Mouse (Mus musculus) sigmoid colon, adult 10 weeks (tissue): ENCODE results near the gene Rcc2. TPM values are rescaled to one million over a fixed set of nuclear protein-coding genes. Genes with fewer than 3 reads are reported as not detected.

Experiments used
- polyA plus RNA-seq: library from polyadenylated mRNA; stranded (reverse); fragments of 350-450 nt; fragmentation: Illumina TruSeq; extraction: RNeasy Lipid Tissue Mini Kit (QIAGEN cat#74804); gene quantifications from one replicate; pipeline ENCODE4 v1.2.3, GENCODE M21; 2014; ENCODE audit warnings: low read depth, low replicate concordance

The Rcc2 gene
- 5.9 TPM for polyA plus RNA-seq

DNA sequence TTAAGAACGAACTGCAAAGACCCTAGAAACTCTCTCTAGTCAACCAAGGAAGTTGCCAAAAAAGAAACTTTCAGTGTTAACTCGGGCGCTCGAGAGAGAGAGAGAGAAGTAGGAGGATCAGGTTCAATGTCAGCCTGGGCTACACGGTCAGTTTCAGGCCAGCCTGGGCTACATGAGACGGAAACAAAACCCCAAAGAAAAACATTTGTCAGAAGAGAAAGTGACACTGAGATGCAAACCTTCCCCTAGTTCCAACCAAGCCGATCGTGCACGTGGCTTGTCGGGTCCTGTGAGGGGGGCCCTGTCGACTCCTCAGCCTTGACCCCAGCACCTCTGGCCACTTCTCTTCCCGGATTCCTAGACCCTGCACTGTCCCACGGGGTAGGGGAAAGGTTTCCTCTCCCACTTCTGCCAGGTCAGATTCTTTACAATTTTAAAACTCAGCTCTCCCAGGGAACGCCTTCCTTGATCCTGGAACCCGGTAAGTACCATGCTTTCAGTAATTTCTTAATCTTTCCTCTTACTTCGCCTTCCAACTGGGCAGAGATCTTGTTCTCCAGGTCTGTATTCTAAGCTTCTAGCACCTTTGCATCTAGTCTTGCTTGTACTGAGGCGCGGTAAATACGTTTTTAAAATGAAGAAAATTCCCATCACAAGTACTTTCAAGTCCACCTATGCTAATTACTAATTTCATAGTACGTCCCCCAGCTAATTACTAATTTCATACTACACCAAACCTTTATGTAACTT lies at the start of gene Rcc2:
TSS of gene Rcc2 (plus strand) at position 273 of the 750 bp plus-strand sequence.

GRCm38 (mm10) chr4:140665760-140666159 lies 34.6 kb upstream of the Rcc2 start, which contains the start of gene Arhgef10l:
Arhgef10l (minus strand) TSS chr4:140666012.

DNA sequence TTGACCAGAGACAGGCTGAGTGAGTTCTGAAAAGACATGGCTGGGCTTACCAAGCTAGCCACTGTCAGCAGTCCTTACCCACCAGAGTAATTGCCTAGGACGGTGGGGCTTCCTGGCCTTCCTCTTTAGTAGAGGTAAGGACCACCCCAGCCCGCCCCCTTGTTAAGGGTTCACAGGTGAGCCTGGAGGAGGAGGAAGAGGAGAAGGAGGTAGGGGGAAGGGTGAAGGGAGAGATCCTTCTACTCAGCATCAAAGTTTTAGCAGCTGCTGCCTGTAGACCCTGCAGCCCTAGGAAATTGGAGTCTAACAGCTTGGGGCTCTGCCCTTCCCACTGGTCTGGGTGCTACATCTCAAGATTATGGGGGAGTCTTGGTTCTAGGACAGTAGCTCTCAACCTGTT lies 42.2 kb downstream of the Rcc2 start, which contains the start of gene Padi6:
TSS of gene Padi6 (minus strand) at position 101 of the 400 bp plus-strand sequence.

Other genes starting within 250 kb of the Rcc2 start
- gene Arhgef10l, start 34.5 kb upstream of the Rcc2 start, polyA plus RNA-seq: 3.2 TPM
- not detected for gene Padi6, start 42.1 kb downstream of the Rcc2 start, polyA plus RNA-seq
- gene Padi4, start 73.7 kb downstream of the Rcc2 start, polyA plus RNA-seq: 0.44 TPM
- not detected for gene Padi3, start 110.1 kb downstream of the Rcc2 start, polyA plus RNA-seq
- not detected for gene Padi1, start 145.2 kb downstream of the Rcc2 start, polyA plus RNA-seq
- gene Padi2, start 205.8 kb downstream of the Rcc2 start, polyA plus RNA-seq: 0.91 TPM